Mouse (Mus musculus): ENCODE results near the gene Rtl8b. TPM values are rescaled to one million over a fixed set of nuclear protein-coding genes. Genes with fewer than 3 reads are reported as not detected.
"Not testable (repeated sequence)": the region's sequence is repeated elsewhere in the genome, so short reads cannot be mapped to it uniquely, and the experiment has no call there.

Gene Rtl8b
- 5.6 and 6.3 TPM in 2 replicates for polyA plus RNA-seq (2015; fragmentation: Nextera tagmentation; extraction: Ambion mirVana)

DNA sequence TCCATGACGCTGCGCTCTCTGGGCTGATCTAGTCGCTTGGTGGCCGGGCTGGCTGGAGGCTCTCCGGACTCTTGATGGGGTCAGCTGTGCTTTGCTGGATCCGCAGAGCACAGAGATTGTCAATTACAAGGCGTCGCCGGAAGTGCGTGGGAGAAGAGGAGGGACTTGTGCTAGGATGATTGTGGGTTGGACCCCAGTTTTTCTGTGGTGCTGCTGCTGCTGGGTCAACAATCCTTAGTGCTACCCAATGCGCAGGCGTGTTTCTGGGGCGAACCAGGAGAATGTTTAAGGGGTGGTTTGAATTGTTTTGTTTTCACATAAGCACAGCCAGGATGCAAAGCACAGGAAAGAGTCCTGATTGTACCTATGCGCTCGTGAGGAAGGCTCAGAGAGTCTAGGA, at the start of gene Rtl8b:
TSS of gene Rtl8b (minus strand) at position 115 of the 400 bp plus-strand sequence.
- H3K9ac ChIP-seq: no peak within 1 kb of the TSS
- DNase-seq: peak; percentile 28
- H3K4me3 ChIP-seq (replicated peaks): peak within 1 kb of the TSS; percentile 31
- no peaks in the 10 kb centered on the region for H3K9me3 ChIP-seq (replicated peaks)
- no peak within 1 kb of the TSS for H3K27ac ChIP-seq
- H3K4me1 ChIP-seq (replicated peaks): no peaks in the 10 kb centered on the region
- WGBS (ENCODE audit: insufficient replicate concordance): 12% methylated on average over 12 of the region's 15 CpGs
- H3K27me3 ChIP-seq: no peaks in the 10 kb centered on the region
- H3K4me2 ChIP-seq: peak within 1 kb of the TSS; percentile 39
- H3K36me3 ChIP-seq: no peaks in the 10 kb centered on the region
- ATAC-seq (ENCODE audit: low read depth): peak; percentile 81

DNA sequence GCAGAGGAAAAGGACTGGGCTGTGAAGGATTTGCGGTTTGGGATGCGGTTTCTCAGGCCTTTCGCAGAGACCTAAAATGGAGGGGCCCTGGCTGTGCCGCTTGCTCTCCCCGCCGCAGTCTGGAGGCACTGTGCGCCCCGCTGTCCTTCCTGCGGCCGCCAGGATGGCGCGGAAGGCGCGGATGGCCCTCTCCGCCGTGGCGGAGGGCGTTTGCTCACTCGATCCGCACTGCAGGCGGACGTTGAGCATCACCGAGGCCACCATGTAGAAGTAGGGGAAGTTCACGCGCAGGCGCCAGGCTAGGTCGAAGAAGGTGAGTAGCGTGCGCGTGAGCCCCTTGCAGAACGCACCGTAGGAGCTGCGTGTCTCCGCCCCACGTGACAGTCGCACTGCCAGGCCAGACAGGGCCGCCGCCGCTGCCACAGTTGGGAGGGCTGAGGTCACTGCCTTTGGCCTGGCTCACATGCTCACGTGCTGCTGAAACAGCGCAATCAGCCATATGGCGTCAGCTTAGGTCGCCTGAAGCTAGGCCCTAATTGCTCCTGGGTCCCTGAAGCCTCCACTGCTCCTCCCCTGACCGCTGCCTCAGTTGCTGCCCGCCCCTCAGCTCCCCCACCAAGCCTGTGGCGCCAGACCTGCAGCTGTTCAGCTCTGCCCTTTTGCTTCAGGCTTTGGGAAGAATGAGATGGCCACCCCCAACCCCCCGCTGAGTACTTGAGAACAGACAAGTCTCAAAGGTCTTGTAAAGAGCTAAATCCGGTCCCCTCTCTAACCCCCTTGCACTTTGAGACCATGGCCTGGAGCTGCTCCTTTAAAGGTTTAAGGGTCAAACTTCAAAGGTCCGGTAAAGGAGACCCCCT, 46.3 kb upstream of the Rtl8b start:
- no peak overlapping the region for H3K27ac ChIP-seq
- no peak overlapping the region for H3K4me3 ChIP-seq (replicated peaks)
- H3K4me2 ChIP-seq: peak overlapping the region; percentile 39
- peak; percentile 0 for DNase-seq
- H3K4me1 ChIP-seq (replicated peaks): no peaks in the 10 kb centered on the region
- WGBS (ENCODE audit: insufficient replicate concordance): 27% methylated on average over 43 of the region's 49 CpGs
- no peaks in the 10 kb centered on the region for H3K9me3 ChIP-seq (replicated peaks)
- no peak for ATAC-seq (ENCODE audit: low read depth)
- no peaks in the 10 kb centered on the region for H3K36me3 ChIP-seq
- no peak overlapping the region for H3K9ac ChIP-seq
- no peaks in the 10 kb centered on the region for H3K27me3 ChIP-seq

DNA sequence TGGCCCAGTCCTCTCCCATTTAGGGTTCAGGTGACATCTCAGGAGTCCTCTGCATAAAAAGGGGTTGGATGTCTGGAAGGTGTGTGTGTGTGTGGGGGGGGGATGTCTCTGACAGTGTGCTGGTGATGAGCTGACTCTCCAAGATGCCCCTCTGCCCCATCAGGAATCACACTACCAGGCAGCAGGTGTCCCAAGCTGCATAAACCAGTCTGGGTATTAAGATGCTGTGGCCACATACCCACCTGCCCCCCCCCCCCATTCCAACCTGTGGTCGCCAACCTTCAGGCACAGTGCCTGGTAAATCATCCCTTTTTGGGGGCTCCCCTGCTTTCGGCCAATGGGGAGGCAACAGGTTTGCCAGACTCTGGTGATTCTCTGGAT, 45.7 kb upstream of the Rtl8b start:
- Histone ChIP-seq H3K4me3 (replicated peaks) (no peak overlapping the region), H3K36me3 (no peaks in the 10 kb centered on the region), H3K27me3 (no peaks in the 10 kb centered on the region), H3K9me3 (replicated peaks) (no peaks in the 10 kb centered on the region), H3K4me1 (replicated peaks) (no peaks in the 10 kb centered on the region), H3K27ac (no peak overlapping the region), H3K9ac (no peak overlapping the region), H3K4me2 (peak overlapping the region; percentile 39)
- no peak for DNase-seq
- ATAC-seq (ENCODE audit: low read depth): no peak
- WGBS (ENCODE audit: insufficient replicate concordance): 33% methylated on average over 2 of the region's 2 CpGs

DNA sequence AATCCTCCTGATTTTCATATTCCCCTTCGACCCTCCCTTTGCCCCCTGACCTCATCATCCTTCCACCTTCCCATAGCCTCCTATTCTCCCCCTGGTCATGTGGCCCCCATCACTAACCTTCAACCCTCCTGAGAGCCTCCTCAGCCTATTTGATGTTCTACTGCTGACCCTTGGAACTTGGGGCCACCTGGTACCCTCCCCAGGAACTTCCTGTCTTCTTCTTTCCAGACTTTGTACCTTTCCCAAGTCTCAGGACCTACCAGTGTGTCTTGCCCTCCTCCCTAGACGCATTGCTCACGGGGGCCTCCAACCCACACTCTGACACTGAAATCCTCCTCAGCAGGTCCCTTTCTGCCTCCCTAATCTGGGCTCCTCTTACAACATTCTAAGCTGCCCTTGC, 32.5 kb upstream of the Rtl8b start:
- Histone ChIP-seq H3K27ac (no peak overlapping the region), H3K4me2 (no peak overlapping the region), H3K36me3 (no peaks in the 10 kb centered on the region), H3K9ac (no peak overlapping the region), H3K4me3 (replicated peaks) (no peak overlapping the region), H3K4me1 (replicated peaks) (no peaks in the 10 kb centered on the region), H3K9me3 (replicated peaks) (no peaks in the 10 kb centered on the region), H3K27me3 (no peaks in the 10 kb centered on the region)
- no peak for DNase-seq
- WGBS (ENCODE audit: insufficient replicate concordance): 74% methylated on average over 3 of the region's 3 CpGs
- no peak for ATAC-seq (ENCODE audit: low read depth)

DNA sequence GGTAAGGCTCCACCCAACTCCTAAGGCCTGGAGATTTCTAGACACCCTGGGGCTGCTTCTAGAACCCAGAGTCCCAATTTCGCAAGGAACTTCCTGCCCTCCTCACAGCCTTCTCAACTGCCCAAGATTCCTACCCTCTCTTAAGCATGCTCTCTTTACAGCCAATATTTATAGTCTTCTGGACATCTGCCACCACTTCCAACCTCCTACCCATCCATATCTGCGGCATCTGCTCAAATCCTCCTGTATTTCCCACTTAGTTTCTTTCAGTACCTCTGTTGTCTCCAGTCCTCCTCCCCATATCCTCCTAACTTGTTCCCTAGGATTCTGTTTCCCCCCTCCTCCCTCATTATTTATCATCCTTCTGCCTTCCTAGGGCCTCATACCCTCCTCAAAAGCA, 29.0 kb upstream of the Rtl8b start:
- Histone ChIP-seq H3K9me3 (replicated peaks) (no peaks in the 10 kb centered on the region), H3K27ac (no peak overlapping the region), H3K4me1 (replicated peaks) (no peaks in the 10 kb centered on the region), H3K4me2 (no peak overlapping the region), H3K4me3 (replicated peaks) (no peak overlapping the region), H3K36me3 (no peaks in the 10 kb centered on the region), H3K9ac (no peak overlapping the region), H3K27me3 (no peaks in the 10 kb centered on the region)
- DNase-seq: no peak
- 83% methylated on average over 2 of the region's 2 CpGs for WGBS (ENCODE audit: insufficient replicate concordance)
- no peak for ATAC-seq (ENCODE audit: low read depth)

DNA sequence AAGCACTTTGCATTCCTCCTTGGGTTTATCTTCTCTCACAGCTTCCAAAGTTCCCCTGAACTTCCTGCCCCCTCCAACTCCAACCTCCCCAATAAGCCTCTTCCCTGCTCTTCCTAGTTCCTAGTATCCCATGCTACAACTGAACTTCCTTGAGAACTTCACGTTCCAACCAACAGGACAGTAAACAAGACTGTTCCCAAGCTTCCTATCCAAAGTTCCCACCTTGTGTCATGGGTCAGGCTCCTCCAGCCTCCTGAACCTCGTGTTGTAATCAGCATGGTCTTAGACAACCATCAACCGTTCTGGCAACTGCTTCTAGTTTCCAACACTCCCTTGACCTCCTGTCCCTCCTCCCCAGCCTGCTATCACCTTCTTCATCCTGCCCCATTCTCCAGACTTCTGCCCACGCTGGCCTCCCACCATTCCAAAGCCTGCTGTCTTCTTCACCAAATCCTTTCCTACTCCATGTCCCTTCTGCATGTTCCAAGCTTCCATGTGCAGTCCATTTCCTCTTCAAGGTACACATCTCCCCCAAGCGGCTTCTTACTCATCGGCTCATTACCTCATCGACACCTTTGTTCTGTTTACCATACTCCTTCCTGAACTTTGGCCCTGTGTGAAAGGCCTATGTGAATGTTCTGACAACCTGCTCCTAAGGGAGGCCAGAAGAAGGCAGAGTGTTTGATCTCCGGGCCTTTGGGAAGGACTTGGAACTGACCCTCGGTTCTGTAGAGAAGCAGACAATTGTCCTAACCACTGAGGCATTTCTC, 24.0 kb upstream of the Rtl8b start:
- H3K4me1 ChIP-seq (replicated peaks): no peaks in the 10 kb centered on the region

DNA sequence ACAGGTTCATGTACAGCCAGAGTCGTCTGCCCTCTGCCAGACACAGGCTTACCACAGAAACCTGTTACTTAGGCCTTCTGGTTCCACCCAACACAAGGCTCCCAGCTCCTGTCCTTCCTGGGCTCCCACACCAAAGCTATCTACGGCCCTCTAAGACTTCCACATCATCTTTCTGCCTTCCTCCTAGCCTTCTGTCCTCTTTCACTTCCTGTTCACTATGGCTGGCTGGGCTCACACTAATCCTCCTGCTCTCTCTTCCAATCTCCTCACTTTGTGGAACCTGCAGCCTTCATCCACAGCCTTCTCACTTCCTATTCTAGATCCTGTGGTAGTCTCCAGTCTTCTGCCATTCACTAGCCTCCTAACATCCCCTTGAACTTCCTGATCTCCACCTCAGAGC, 22.9 kb upstream of the Rtl8b start:
- H3K9ac ChIP-seq: no peak overlapping the region
- H3K27ac ChIP-seq: no peak overlapping the region
- no peak overlapping the region for H3K4me2 ChIP-seq
- no peaks in the 10 kb centered on the region for H3K4me1 ChIP-seq (replicated peaks)
- DNase-seq (no peak), ATAC-seq (ENCODE audit: low read depth) (no peak)
- no peaks in the 10 kb centered on the region for H3K27me3 ChIP-seq
- no peaks in the 10 kb centered on the region for H3K36me3 ChIP-seq
- WGBS (ENCODE audit: insufficient replicate concordance): 46% methylated on average over 2 of the region's 2 CpGs
- no peak overlapping the region for H3K4me3 ChIP-seq (replicated peaks)
- H3K9me3 ChIP-seq (replicated peaks): no peaks in the 10 kb centered on the region

More for the DNA sequence above, 24.0 kb upstream of the Rtl8b start:
- no peaks in the 10 kb centered on the region for H3K27me3 ChIP-seq
- ATAC-seq (ENCODE audit: low read depth) (no peak), DNase-seq (no peak)
- no peak overlapping the region for H3K4me3 ChIP-seq (replicated peaks)
- no peaks in the 10 kb centered on the region for H3K36me3 ChIP-seq
- H3K9ac ChIP-seq: no peak overlapping the region
- H3K4me2 ChIP-seq: no peak overlapping the region
- H3K9me3 ChIP-seq (replicated peaks): no peaks in the 10 kb centered on the region
- WGBS (ENCODE audit: insufficient replicate concordance): 46% methylated on average over 9 of the region's 9 CpGs
- H3K27ac ChIP-seq: no peak overlapping the region

DNA sequence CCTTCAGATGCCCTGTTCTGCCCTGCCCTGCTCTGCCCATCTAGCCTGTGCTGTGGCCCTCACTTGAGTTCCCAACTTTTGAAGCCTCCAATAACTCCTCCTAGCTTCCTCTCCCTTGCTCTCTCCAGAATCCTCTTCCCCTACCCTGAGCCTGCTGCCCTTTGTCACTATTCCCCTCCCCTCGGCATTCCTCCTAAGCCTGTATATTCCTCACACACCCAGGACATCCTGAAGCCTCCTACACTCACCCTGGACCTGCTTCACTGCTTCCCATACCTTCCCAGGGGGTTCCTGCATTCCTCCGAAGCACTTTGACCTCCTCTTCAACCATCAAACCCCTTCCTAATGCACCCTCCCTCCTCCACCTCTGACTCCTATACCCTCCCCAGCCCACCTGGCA, 21.9 kb upstream of the Rtl8b start:
- H3K4me3 ChIP-seq (replicated peaks): no peak overlapping the region
- H3K4me2 ChIP-seq: no peak overlapping the region
- no peaks in the 10 kb centered on the region for H3K4me1 ChIP-seq (replicated peaks)
- no peak for DNase-seq
- H3K27me3 ChIP-seq: no peaks in the 10 kb centered on the region
- no peak overlapping the region for H3K27ac ChIP-seq
- WGBS (ENCODE audit: insufficient replicate concordance): 17% methylated on average over 2 of the region's 2 CpGs
- H3K9ac ChIP-seq: no peak overlapping the region
- no peak for ATAC-seq (ENCODE audit: low read depth)
- no peaks in the 10 kb centered on the region for H3K36me3 ChIP-seq
- no peaks in the 10 kb centered on the region for H3K9me3 ChIP-seq (replicated peaks)

DNA sequence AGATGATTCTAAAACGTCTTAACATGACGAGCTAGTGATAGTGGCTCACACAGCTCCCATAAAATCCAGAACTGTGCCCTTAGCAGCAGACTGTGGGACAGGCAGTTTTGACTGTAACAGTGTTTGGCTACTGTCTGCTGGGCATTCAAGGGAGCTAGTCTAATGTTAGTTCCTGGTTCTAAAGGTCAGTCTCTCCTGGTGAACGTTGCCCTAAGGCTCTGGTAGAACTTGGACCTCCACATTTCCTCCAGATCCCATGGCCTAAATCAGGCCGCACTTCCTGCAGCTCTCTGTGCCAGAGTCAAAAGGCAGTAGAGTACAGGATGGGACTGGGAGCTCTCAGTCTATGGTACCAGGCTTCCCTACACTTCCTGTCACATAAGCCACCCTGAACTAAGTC, 14.5 kb upstream of the Rtl8b start:
- not testable (repeated sequence) for ATAC-seq (ENCODE audit: low read depth); H3K4me1 ChIP-seq (replicated peaks); DNase-seq; H3K27me3 ChIP-seq; H3K4me3 ChIP-seq (replicated peaks); H3K9ac ChIP-seq; H3K4me2 ChIP-seq; H3K9me3 ChIP-seq (replicated peaks); H3K36me3 ChIP-seq; H3K27ac ChIP-seq
- 44% methylated on average over 2 of the region's 4 CpGs for WGBS (ENCODE audit: insufficient replicate concordance)

DNA sequence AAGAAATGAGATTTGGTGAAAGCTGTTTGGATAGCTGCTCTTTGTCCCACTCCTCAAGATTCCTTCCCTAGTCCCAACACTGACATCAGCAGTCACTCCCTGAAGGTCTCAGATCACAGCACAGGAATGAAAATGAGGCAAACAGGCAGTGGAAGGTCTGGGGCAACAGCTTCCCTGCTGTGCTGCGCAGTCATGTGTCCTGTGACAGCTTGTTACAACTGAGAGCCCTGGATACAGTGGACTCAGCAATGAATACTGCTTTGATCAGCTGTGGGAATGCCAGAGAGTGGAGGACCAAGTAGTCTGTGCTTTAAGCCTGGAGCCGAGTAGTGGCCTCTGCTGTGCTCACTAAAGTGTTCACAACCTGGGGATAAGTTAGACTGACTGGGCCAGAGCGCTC, 12.4 kb upstream of the Rtl8b start:
- not testable (repeated sequence) for H3K9ac ChIP-seq; H3K4me2 ChIP-seq; H3K4me3 ChIP-seq (replicated peaks); H3K27me3 ChIP-seq; ATAC-seq (ENCODE audit: low read depth); H3K27ac ChIP-seq; H3K9me3 ChIP-seq (replicated peaks); H3K36me3 ChIP-seq; H3K4me1 ChIP-seq (replicated peaks); DNase-seq
- 50% methylated on average over 1 of the region's 3 CpGs for WGBS (ENCODE audit: insufficient replicate concordance)

DNA sequence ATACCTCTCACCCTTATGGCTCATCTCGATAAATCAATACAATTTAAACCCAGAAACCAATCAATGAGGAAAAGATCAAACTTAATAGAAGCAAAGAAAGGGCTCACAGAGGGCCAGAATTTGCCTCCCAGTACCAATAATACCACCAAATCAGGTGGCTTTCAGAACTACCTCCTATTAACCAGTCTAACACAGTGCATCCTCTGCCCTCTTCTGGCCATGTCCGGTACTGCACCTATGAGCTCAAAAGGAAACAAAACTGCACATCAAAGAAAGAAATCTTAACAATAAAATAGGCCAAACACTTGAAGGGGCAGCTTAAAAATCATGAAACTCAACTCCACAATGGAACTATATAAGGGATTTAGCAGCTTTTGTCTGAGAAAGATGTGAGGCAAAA, 6.7 kb upstream of the Rtl8b start:
- H3K27ac ChIP-seq; H3K36me3 ChIP-seq; H3K27me3 ChIP-seq; H3K4me2 ChIP-seq; H3K9me3 ChIP-seq (replicated peaks); H3K4me3 ChIP-seq (replicated peaks); ATAC-seq (ENCODE audit: low read depth); H3K4me1 ChIP-seq (replicated peaks); H3K9ac ChIP-seq: not testable (repeated sequence)
- peak; percentile 2 for DNase-seq
- 25% methylated on average over 2 of the region's 2 CpGs for WGBS (ENCODE audit: insufficient replicate concordance)
